Mouse (Mus musculus): ENCODE data around the gene Btbd35f23. TPM values are rescaled to one million over a fixed set of nuclear protein-coding genes. Genes with fewer than 3 reads are reported as not detected.

The Btbd35f23 gene
- polyA plus RNA-seq (2012; rRNA removed): not detected in 2 replicates

GRCm38 (mm10) chrX:3076575-3076974 lies at the start of gene Btbd35f23:
Gene Btbd35f23, plus strand, starts transcription at chrX:3076875.

Other genes starting within 250 kb of the Btbd35f23 start
- gene Btbd35f24, start 119.0 kb downstream of the Btbd35f23 start, polyA plus RNA-seq (2012; rRNA removed): not detected in 2 replicates

Measured in central nervous system, embryonic 11.5 days (tissue).